Mouse (Mus musculus) skeletal muscle tissue, adult 2 months (tissue): ENCODE results near the gene Ap5s1.
A peak's percentile ranks its signal among the peaks of the same experiment; 100 is the strongest.
"Not testable (repeated sequence)": the region's sequence is repeated elsewhere in the genome, so short reads cannot be mapped to it uniquely, and the experiment has no call there.

ENCODE experiments used
- DNase-seq: peaks from one replicate; pipeline ENCODE4 v3.0.0-alpha.2; 2012; ENCODE audit warnings: low read depth, low spot score

Gene Ap5s1

GRCm38 (mm10) chr2:131221853-131222515 is 15.1 kb downstream of the Ap5s1 start:
- DNase-seq, result no peak

DNA sequence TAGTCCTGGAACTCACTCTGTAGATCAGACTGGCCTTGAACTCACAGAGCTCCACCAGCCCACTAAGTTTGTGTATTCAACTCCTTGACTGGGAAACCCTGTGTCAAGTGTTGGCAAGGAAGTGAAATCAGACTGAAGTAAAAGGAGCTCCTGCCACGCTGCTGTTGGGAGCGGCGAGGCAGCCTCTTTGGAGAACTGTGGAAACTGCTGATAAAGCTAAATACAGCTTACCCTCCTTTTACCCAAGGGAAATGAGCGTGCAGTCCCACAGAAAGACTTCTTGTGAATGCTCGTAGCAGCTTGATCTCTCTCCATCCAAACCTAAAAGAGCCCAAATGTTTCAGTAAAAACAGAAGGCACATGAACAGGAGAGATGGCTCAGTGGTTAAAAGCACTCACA is 15.7 kb downstream of the Ap5s1 start:
- no peak for DNase-seq

DNA sequence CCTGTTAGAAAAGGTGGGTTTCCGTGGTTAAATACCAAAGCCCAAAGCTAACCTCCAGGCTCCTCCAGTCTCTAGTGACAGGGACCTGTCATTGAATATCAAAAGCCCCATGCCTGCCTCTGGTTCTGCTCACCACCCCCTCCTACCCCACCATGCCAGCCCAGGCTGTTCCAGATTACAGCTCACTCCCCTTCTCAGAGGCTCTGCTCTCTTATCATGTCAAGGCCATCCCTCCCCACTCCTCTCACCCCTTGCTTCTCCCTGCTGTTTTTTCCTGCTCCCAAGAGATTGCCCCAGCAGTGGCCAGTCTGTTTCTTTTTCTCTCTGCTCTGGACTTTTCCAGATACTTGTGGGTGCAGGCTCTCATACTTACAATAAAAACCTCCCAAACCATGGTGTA is 16.7 kb downstream of the Ap5s1 start:
- no peak for DNase-seq

DNA sequence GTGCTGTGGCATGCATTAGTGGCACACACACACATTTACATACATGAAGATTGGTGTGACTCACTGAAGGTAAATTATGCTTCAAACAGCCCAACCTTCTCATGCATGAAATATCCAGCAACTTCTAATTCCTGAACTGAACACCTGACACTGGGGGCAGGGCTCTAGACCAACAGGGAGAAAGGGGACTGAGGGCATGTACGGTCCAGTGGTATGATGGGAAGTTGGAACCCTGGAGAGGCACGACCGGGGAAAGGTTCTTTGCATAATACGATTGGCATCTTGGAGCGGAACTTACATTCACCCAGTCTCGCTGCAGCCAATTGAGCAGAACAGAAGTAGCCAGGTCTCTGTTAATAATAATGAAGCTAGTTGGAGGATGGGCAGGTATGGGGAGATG is 18.3 kb downstream of the Ap5s1 start:
- no peak for DNase-seq

- DNase-seq, result not testable (repeated sequence)
Measured at GRCm38 (mm10) chr2:131226669-131227068, 19.8 kb downstream of the Ap5s1 start.

DNA sequence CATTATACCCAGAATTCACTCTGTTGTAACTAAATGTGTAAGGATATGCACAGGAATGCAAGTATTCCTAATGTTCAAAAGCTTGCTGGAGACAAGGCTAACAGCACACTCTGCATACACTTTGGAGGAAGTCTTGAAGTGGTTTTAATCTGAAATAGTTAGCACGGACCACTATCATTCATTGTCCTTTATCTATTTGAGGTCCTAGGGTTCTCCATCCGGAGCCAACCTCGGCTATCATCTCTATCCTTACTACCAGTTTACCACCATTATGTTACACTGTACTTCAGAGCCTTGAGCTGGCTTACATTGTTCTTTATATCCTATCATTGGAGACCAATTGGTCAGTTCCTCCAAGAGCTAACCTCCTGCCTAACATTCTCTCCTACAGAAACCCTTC is 20.4 kb downstream of the Ap5s1 start:
- DNase-seq, result no peak

DNA sequence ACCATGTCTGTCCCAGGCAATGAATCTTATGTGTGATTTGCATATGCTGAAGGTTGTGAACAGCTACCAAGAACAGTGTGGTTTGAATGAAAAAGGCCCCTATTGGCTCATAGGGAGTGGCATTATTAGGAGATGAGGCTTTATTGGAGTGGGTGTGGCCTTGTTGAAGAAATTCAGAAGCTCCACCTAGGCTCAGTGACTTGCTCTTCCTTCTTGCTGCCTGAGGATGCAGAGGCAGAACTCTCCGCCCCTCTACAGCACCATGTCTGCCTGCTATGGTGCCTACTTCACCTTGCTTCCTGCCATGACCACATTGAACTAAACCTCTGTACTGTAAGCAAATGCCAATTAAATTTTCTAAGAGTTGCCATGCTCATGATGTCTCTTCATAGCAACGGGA is 25.7 kb downstream of the Ap5s1 start:
- no peak for DNase-seq

DNA sequence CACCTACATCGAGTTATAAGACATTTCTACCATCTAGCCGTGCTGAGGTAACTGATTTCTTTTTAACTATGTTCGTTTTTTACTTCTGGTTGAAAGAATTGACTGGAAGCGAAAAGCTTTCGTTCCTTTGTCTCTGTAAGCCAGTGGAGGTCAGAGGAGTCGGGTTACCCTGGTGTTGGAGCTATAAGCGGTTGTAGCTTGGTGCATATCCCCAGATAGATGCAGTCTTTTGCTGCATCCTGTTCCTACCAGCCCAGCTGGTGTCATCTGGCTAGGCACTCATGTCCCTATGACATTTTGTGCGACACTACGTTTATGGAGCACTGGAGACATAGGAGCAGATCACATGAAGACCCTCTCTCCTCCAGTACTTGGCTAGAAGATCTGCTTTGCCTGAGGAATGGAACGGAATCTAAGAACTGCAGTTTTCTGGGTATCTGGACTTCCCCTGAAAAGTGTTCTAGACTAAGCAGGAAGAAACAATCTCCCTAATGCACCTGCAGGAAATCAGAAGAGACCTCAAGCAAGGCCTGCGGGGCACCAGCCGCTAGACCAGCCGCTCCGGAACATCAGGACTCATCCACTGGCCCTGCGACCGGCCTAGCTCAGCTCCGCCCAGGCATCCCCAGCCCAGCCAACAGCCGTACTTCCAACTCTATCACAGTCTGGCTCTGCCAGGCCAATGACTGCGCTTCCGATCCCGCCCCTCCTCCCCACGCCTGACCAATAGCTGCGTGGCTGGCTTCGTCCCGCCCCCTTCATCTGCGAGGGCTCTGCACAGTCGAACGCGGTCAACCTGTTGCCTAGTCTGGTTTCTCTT is 26.6 kb downstream of the Ap5s1 start, which contains the start of gene Mavs:
Mavs (plus strand) TSS at position 757 of the 820 bp plus-strand sequence.
- peak; percentile 96 for DNase-seq

DNA sequence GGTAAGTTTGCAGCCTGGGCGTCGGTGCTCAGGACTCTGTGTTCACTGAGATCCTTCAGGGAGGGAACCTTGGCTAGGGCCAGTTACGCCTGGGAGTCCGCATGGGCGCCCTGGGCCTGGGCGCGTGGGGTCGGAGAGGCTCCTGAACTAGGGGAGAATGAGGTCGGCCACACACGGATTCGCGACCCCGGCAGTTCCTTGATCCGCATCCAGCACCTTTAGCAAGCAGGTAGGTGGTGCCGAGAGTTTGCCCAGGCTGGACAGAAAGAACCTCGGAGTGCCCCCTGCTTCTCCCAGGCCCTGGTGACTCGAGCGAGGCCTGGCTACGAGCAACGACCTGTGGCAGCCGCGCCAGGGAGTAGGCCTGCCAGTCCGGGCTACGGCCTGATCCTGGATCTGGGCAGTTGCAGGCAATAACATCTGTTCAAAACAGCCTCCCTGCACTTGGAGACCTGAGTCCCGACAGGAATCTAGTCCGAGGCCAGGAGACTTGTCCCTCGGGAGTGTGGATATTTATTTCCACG is 27.3 kb downstream of the Ap5s1 start:
- no peak for DNase-seq

DNA sequence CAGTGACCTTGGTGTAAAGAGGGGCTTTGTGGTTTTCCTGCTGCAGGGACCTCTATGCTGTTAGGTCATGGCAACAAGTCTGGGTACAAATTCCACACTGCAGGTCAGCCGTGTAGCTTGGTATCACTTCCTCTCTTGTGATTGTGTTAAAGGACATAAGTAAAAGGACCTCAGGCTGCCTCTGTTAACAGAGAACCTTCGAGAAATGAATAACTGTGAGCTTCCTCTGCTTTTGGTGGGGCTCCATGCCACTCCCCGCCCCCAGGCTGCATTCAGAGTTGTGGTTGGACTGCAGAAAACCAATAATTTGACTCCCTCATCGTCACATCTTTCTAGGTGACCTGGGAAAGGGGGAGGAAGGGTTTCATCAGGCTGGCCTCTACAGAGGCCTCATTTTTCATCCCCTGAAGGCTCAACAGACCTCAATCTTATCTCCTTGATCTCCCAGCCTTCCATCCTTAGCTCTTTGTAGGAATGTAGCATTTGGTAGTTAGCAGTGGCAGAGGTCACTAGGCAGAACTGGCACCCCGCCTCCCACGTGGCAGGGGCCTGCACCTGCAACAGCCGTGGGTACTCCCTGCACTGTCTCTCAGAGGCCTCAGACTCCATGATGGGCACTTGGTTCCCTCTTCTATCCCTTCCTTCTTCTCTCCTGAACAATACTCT is 28.2 kb downstream of the Ap5s1 start:
- no peak for DNase-seq

DNA sequence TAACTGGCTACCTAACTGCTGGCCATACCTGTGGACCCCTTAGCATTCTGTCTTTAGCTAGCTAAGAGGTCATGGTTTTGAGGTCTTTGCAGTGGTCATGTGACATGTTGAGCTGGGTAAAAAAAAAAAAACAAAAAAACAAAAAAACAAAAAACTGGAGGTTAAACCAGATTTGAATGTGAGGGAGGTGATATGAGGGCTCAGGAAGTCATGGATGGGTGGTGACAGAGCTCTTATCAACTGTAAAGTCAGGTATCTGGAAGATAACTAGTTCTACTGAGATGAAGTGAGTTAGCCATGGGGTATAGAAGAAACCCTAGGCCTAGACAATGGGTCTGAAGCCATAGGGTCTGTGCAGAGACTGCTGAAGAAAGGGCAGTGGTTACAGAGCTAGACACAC is 35.3 kb downstream of the Ap5s1 start:
- no peak for DNase-seq

DNA sequence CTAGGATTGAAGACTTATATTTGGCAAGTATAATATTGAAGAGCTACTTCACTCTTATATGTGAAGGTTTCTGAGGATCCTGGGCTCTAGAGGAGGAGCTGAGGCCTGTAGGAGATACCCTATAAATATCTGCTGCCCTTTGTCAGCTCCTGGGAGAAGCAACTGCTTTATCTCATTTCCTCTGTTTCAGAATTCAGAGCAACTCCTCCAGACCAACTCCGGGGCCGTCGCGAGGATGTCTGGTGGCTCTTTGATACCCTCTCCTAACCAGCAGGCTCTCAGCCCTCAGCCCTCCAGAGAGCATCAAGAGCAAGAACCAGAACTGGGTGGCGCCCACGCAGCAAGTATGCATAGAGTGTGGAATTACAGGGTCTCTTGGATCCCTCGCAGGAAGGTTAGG is 36.1 kb downstream of the Ap5s1 start:
- no peak for DNase-seq

GRCm38 (mm10) chr2:131253681-131254328 is 46.9 kb downstream of the Ap5s1 start:
- DNase-seq, result peak; percentile 64

DNA sequence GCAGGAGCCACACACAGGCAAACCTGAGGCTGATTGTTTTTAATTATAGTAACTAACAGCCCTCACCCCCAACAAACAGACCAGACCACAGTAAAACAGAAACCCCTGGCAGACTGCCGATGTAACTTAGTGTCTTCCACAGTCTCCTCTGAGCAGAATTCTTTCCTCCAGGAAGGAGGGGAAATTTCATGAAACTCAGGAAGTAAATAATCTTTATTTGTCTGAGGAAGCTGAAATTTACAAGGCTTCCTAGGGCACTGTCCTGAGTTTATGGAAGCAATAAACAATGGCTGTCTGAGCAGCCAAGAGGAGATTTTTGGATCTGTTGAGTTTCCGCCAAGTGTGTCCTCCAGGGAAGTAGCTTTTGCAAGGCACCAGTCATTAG is 47.4 kb downstream of the Ap5s1 start:
- no peak for DNase-seq

DNA sequence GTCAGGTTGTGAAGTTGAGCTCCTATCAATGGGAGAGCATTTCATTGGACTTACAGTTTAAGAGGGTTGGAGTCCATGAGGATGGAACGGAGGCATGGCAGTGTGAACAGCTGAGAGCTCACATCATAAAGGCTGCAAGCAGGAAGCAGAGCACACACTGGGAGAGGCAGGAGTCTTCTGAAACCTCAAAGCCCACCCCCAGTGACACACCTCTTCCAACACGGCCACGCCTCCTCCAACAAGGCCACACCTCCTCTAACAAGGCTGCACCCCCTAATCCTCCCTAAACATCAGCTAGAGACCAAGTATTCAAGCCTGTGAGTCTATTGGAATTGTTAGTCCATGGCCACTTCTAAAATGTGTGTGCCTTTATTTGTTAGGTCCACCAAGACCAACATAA is 48.9 kb downstream of the Ap5s1 start:
- no peak for DNase-seq

- no peak for DNase-seq
Measured at GRCm38 (mm10) chr2:131258693-131259092, 51.8 kb downstream of the Ap5s1 start.

- DNase-seq, result no peak
Measured at GRCm38 (mm10) chr2:131260544-131261307, 53.8 kb downstream of the Ap5s1 start.

DNA sequence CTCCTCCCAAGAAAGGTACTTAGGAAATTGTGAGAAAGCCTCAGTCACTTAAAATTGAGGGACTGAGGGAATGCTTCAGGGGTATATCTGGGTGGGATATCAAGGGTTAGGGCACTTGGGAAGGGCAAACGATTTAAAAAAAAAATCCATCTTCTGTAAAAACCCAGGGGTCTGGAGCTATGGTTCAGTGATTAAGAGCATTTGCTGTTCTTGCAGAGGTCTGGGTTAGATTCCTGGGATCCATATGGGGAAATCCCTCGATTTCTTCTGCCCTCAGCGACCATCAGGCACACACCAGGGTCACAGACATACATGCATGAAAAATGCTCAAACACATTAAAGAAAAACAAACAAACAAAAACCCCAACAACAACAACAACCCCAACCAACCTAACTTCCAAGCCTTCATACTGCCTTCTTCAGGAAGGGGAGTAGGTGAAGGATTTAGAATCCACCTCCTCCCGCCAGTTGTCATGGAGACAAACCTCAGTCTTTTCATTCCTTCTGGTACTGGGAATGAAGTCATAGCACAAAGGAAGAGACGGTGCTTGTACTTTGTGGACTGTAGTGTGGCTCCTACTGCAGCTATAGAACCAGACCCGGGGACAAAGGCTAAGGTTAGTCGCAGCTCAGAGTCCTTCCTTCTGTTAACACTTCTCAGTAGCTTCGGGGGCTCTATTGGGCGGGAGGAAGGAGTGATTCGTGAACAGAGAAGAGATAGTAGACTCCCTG is 54.8 kb downstream of the Ap5s1 start:
- DNase-seq, result no peak

DNA sequence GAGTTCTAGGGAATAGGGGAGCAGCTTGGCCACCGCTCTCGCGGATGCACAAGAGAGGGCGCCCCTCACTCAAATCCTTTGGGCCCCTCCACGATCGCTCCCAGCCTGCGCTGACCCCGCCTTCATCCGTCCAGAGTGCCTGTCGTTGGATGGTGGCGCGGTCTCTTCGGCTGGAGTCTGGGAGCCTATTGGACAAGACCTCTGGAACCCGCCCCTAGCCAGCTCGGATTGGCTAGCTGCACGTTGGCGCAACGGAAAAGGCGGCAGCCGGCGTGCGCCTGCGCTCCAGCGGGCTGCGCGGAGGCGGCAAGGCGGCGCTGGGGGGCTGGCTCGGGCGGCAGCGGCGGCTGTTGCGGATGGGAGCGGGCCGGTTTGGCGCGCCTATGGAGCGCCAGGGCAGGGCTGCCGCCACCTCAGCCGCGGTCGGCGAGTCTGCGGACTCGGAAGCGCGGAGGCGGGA is 55.4 kb downstream of the Ap5s1 start, which contains the start of gene Pank2:
Pank2 (plus strand) TSS at position 283 of the 460 bp plus-strand sequence.
- peak; percentile 97 for DNase-seq
